Mouse (Mus musculus) cortical plate, adult 2 months (tissue): ENCODE results near the gene C1qtnf2.
A peak's percentile ranks its signal among the peaks of the same experiment; 100 is the strongest.

ENCODE experiments used
- CTCF ChIP-seq: fragments of 200-500 bp; IDR thresholded peaks from 2 replicates; pipeline ENCODE4 v1.5.1; 2011; ENCODE audit warnings: mild to moderate bottlenecking, control low read depth, low read length; ENCODE audit not compliant: insufficient read depth; ENCODE audit errors: extremely low read depth
- POLR2A ChIP-seq: fragments of 200-500 bp; IDR thresholded peaks from 2 replicates; pipeline ENCODE4 v1.6.1; 2011; ENCODE audit warnings: mild to moderate bottlenecking, low read length, control low read depth; ENCODE audit not compliant: insufficient read depth; ENCODE audit errors: extremely low read depth

GRCm38 (mm10) chr11:43424386-43424785 lies 49.7 kb upstream of the C1qtnf2 start:
- TF ChIP-seq CTCF, result peak; percentile 31; the same call in 1 of the 2 replicates
- no peak for TF ChIP-seq POLR2A
